ENCODE assay signal across 8 mouse cellular contexts in genomic region chr13:55535796-55536193, GRCm38 (mm10). TPM values are rescaled to one million over a fixed set of nuclear protein-coding genes. Genes with fewer than 3 reads are reported as not detected.
DNase-seq lines count a peak whose midpoint lies in the region; ATAC-seq and TF ChIP-seq lines count a peak whose summit lies in the region.

No protein-coding gene starts in this region.

- H3K27ac ChIP-seq in heart, embryonic 13.5 days (replicated peaks) = peak overlapping the region; percentile 26
- no peak overlapping the region; the same call in 1 of the 2 replicates for H3K27ac ChIP-seq in ES-E14 (ENCODE audit: insufficient read depth, low read depth, low read length, poor library complexity, severe bottlenecking)
- H3K27ac ChIP-seq in forebrain, embryonic 12.5 days = peak overlapping the region; percentile 69; the same call in 1 of the 2 replicates
- peak overlapping the region; percentile 73 for H3K27ac ChIP-seq in liver, embryonic 15.5 days (replicated peaks)

- no peaks in the 10 kb centered on the region for H3K27me3 ChIP-seq in heart, embryonic 13.5 days (replicated peaks)
- H3K27me3 ChIP-seq in forebrain, embryonic 12.5 days = no peaks in the 10 kb centered on the region
- no peaks in the 10 kb centered on the region for H3K27me3 ChIP-seq in liver, embryonic 15.5 days

- peak overlapping the region; percentile 89 for H3K9ac ChIP-seq in heart, embryonic 13.5 days
- H3K9ac ChIP-seq in ES-E14 (ENCODE audit: insufficient read depth, low read depth, low read length, poor library complexity, severe bottlenecking) = peak overlapping the region; percentile 93
- peak overlapping the region; percentile 80 for H3K9ac ChIP-seq in forebrain, embryonic 12.5 days
- H3K9ac ChIP-seq in liver, embryonic 15.5 days = peak overlapping the region; percentile 78

- H3K4me2 ChIP-seq in heart, embryonic 13.5 days = peak overlapping the region; percentile 97
- H3K4me2 ChIP-seq in forebrain, embryonic 12.5 days = peak overlapping the region; percentile 92
- H3K4me2 ChIP-seq in liver, embryonic 15.5 days = peak overlapping the region; percentile 94

- no peaks in the 10 kb centered on the region for H3K9me3 ChIP-seq in heart, embryonic 13.5 days
- H3K9me3 ChIP-seq in ES-E14 (ENCODE audit: control insufficient read depth, insufficient read depth, low read depth, low read length) = no peaks in the 10 kb centered on the region
- H3K9me3 ChIP-seq in forebrain, embryonic 12.5 days = no peaks in the 10 kb centered on the region
- H3K9me3 ChIP-seq in liver, embryonic 15.5 days (replicated peaks) = no peaks in the 10 kb centered on the region

- in situ Hi-C loops in ES-E14 (cut with MboI; ENCODE audit: low sequenced_read_pairs in 2 of 2, unreplicated experiment in 2 of 2) = no loop called here

- no peak for DNase-seq in heart, postnatal 14 days
- DNase-seq in ES-E14 (ENCODE audit: low read depth, low spot score) = no peak
- DNase-seq in gastrocnemius, postnatal 10 days = no peak
- DNase-seq in left cerebral cortex, postnatal 10 days (ENCODE audit: extremely low spot score in 1 of 2, low spot score in 2 of 2) = no peak

- H3K36me3 ChIP-seq in heart, embryonic 13.5 days = peaks cover 79% of the 10 kb centered on the region
- H3K36me3 ChIP-seq in ES-E14 (ENCODE audit: control insufficient read depth, insufficient read depth, low read length, poor library complexity, severe bottlenecking) = peaks cover 45% of the 10 kb centered on the region
- H3K36me3 ChIP-seq in forebrain, embryonic 12.5 days (replicated peaks) = peaks cover 72% of the 10 kb centered on the region
- H3K36me3 ChIP-seq in liver, embryonic 15.5 days (replicated peaks) = peaks cover 65% of the 10 kb centered on the region

- H3K4me3 ChIP-seq in heart, embryonic 13.5 days = peak overlapping the region; percentile 98
- H3K4me3 ChIP-seq in ES-E14 (ENCODE audit: insufficient read depth in 1 of 2, low read depth in 1 of 2, low read length in 2 of 2, poor library complexity in 1 of 2, severe bottlenecking in 1 of 2) = peak overlapping the region; percentile 77 to 95
- H3K4me3 ChIP-seq in forebrain, embryonic 12.5 days (replicated peaks) = peak overlapping the region; percentile 80
- peak overlapping the region; percentile 93 for H3K4me3 ChIP-seq in liver, embryonic 15.5 days (replicated peaks)

- intact Hi-C loops in heart, postnatal 14 days (cut with DNase I) = no loop called here
- intact Hi-C loops in left cerebral cortex, postnatal 10 days (cut with DNase I) = no loop called here

- H3K4me1 ChIP-seq in heart, embryonic 13.5 days = peaks cover 16% of the 10 kb centered on the region
- H3K4me1 ChIP-seq in ES-E14 (ENCODE audit: control insufficient read depth in 2 of 2, insufficient read depth in 2 of 2, low read length in 2 of 2, poor library complexity in 1 of 2) = peaks cover 2 to 5% of the 10 kb centered on the region in 2 experiments; a peak in 1 of 4 replicates
- peaks cover 19% of the 10 kb centered on the region for H3K4me1 ChIP-seq in forebrain, embryonic 12.5 days
- H3K4me1 ChIP-seq in liver, embryonic 15.5 days (replicated peaks) = peaks cover 30% of the 10 kb centered on the region

- ATAC-seq in heart, embryonic 13.5 days (ENCODE audit: extremely low read depth, insufficient number of reproducible peaks, low FRiP score, low TSS enrichment) = no peak
- ATAC-seq in forebrain, embryonic 12.5 days (ENCODE audit: low FRiP score) = no peak; the same call in 1 of the 2 replicates
- no peak; the same call in 1 of the 2 replicates for ATAC-seq in liver, embryonic 15.5 days (ENCODE audit: insufficient read depth)
- ATAC-seq in frontal cortex, adult (ENCODE audit: low TSS enrichment) = no peak

- 18% methylated on average over 17 of the region's 17 CpGs for whole genome bisulfite sequencing in heart, embryonic 13.5 days
- WGBS in forebrain, embryonic 12.5 days = 18% methylated on average over 17 of the region's 17 CpGs
- WGBS in liver, embryonic 15.5 days (ENCODE audit: insufficient replicate concordance) = 14% methylated on average over 17 of the region's 17 CpGs

TF ChIP-seq in ES-E14, 5 proteins besides CTCF, POLR2A, EP300 and RAD21:
- TF ChIP-seq ZC3H11A (IDR thresholded peaks at IDR 0.05; ENCODE audit: borderline replicate concordance, low read depth, low read length) (no peak), CHD2 (IDR thresholded peaks at IDR 0.05; ENCODE audit: low read depth, low read length) (no peak), HCFC1 (IDR thresholded peaks at IDR 0.05; ENCODE audit: borderline replicate concordance, insufficient read depth, low read length) (no peak), ZNF384 (IDR thresholded peaks at IDR 0.05; ENCODE audit: low read depth, low read length) (no peak), MAFK (IDR thresholded peaks at IDR 0.05; ENCODE audit: insufficient read depth, low read depth, low read length) (no peak)

RNA-seq across cellular contexts. Expression of gene Ddx41, which starts 0.7 kb away (rescaled TPM):
- polyA plus RNA-seq in heart, embryonic 13.5 days (2015; fragmentation: Nextera tagmentation; extraction: Ambion mirVana) = 29.6 and 30.6 TPM in 2 replicates
- 10 to 100 TPM; 14.4 to 14.8 TPM for total RNA-seq in heart, postnatal 14 days (2021)
- 85.9 and 120 TPM in 2 replicates for total RNA-seq in ES-E14 (2012; rRNA removed)
- 69.9 and 73.3 TPM in 2 replicates for polyA plus RNA-seq in forebrain, embryonic 12.5 days (2016; fragmentation: Nextera tagmentation; extraction: Ambion mirVana)
- polyA plus RNA-seq in liver, embryonic 15.5 days (2015; fragmentation: Nextera tagmentation; extraction: Ambion mirVana) = 23.6 and 24.3 TPM in 2 replicates
- 10 to 100 TPM; 12.7 to 13.7 TPM for total RNA-seq in gastrocnemius, postnatal 10 days (2021)
- 10 to 100 TPM; 42.0 to 43.4 TPM for total RNA-seq in left cerebral cortex, postnatal 10 days (2021)

RNA-seq across cellular contexts. Expression of gene Dok3, which starts 6.7 kb away (rescaled TPM):
- polyA plus RNA-seq in heart, embryonic 13.5 days (2015; fragmentation: Nextera tagmentation; extraction: Ambion mirVana) = 1.1 and 1.2 TPM in 2 replicates
- 1 to 10 TPM; 1.9 to 2.3 TPM for total RNA-seq in heart, postnatal 14 days (2021)
- total RNA-seq in ES-E14 (2012; rRNA removed) = 0.98 and 1.7 TPM in 2 replicates
- polyA plus RNA-seq in forebrain, embryonic 12.5 days (2016; fragmentation: Nextera tagmentation; extraction: Ambion mirVana) = 3.3 and 3.7 TPM in 2 replicates
- polyA plus RNA-seq in liver, embryonic 15.5 days (2015; fragmentation: Nextera tagmentation; extraction: Ambion mirVana) = 9.6 and 11.0 TPM in 2 replicates
- total RNA-seq in gastrocnemius, postnatal 10 days (2021) = 1 to 10 TPM; 2.0 to 4.0 TPM
- 1 to 10 TPM; 4.3 to 4.5 TPM for total RNA-seq in left cerebral cortex, postnatal 10 days (2021)

RNA-seq across cellular contexts. Expression of gene Pdlim7, which starts 22.3 kb away (rescaled TPM):
- 402 and 437 TPM in 2 replicates for polyA plus RNA-seq in heart, embryonic 13.5 days (2015; fragmentation: Nextera tagmentation; extraction: Ambion mirVana)
- total RNA-seq in heart, postnatal 14 days (2021) = 10 to 100 TPM; 52.3 to 56.6 TPM
- 46.7 and 58.2 TPM in 2 replicates for total RNA-seq in ES-E14 (2012; rRNA removed)
- 139 and 147 TPM in 2 replicates for polyA plus RNA-seq in forebrain, embryonic 12.5 days (2016; fragmentation: Nextera tagmentation; extraction: Ambion mirVana)
- polyA plus RNA-seq in liver, embryonic 15.5 days (2015; fragmentation: Nextera tagmentation; extraction: Ambion mirVana) = 25.2 and 29.5 TPM in 2 replicates
- 100 to 1,000 TPM; 458 to 513 TPM for total RNA-seq in gastrocnemius, postnatal 10 days (2021)
- 10 to 100 TPM; 60.1 to 61.4 TPM for total RNA-seq in left cerebral cortex, postnatal 10 days (2021)

RNA-seq across cellular contexts. Expression of gene Fam193b, which starts 35.1 kb away (rescaled TPM):
- 19.9 and 23.7 TPM in 2 replicates for polyA plus RNA-seq in heart, embryonic 13.5 days (2015; fragmentation: Nextera tagmentation; extraction: Ambion mirVana)
- total RNA-seq in heart, postnatal 14 days (2021) = 10 to 100 TPM; 24.8 to 26.9 TPM
- 50.8 and 77.5 TPM in 2 replicates for total RNA-seq in ES-E14 (2012; rRNA removed)
- 61.6 and 64.7 TPM in 2 replicates for polyA plus RNA-seq in forebrain, embryonic 12.5 days (2016; fragmentation: Nextera tagmentation; extraction: Ambion mirVana)
- 7.5 and 11.0 TPM in 2 replicates for polyA plus RNA-seq in liver, embryonic 15.5 days (2015; fragmentation: Nextera tagmentation; extraction: Ambion mirVana)
- total RNA-seq in gastrocnemius, postnatal 10 days (2021) = 10 to 100 TPM; 19.9 to 26.5 TPM
- total RNA-seq in left cerebral cortex, postnatal 10 days (2021) = 10 to 100 TPM; 65.8 to 67.6 TPM

RNA-seq across cellular contexts. Expression of gene Tmed9, which starts 37.7 kb away (rescaled TPM):
- polyA plus RNA-seq in heart, embryonic 13.5 days (2015; fragmentation: Nextera tagmentation; extraction: Ambion mirVana) = 102 and 121 TPM in 2 replicates
- total RNA-seq in heart, postnatal 14 days (2021) = 10 to 100 TPM; 83.3 to 89.3 TPM
- 363 and 460 TPM in 2 replicates for total RNA-seq in ES-E14 (2012; rRNA removed)
- 115 and 118 TPM in 2 replicates for polyA plus RNA-seq in forebrain, embryonic 12.5 days (2016; fragmentation: Nextera tagmentation; extraction: Ambion mirVana)
- polyA plus RNA-seq in liver, embryonic 15.5 days (2015; fragmentation: Nextera tagmentation; extraction: Ambion mirVana) = 55.2 and 63.2 TPM in 2 replicates
- 100 to 1,000 TPM; 147 to 192 TPM for total RNA-seq in gastrocnemius, postnatal 10 days (2021)
- total RNA-seq in left cerebral cortex, postnatal 10 days (2021) = 100 to 1,000 TPM; 118 to 120 TPM
